Mouse (Mus musculus): ENCODE measurements around the gene Cdh4. TPM values are rescaled to one million over a fixed set of nuclear protein-coding genes. Genes with fewer than 3 reads are reported as not detected.

Cdh4 gene
- polyA plus RNA-seq, 1 experiment from 2014 or later: 3.7 TPM

GRCm38 (mm10) chr2:179663652-179664051 lies 221.4 kb downstream of the Cdh4 start:
- H3K9me3 ChIP-seq (replicated peaks; ENCODE audit: control insufficient read depth, low read length): no peaks in the 10 kb centered on the region
- DNase-seq (ENCODE audit: low spot score) (peak; percentile 31), ATAC-seq (replicated peaks; ENCODE audit: insufficient number of reproducible peaks, low FRiP score, low TSS enrichment, low read depth) (no peak)
- H3K27me3 ChIP-seq (ENCODE audit: control insufficient read depth, insufficient read depth, low read length): peaks cover 6% of the 10 kb centered on the region
- no peak overlapping the region for H3K9ac ChIP-seq (replicated peaks; ENCODE audit: low read length)
- 41% methylated on average over 9 of the region's 9 CpGs for WGBS
- H3K4me3 ChIP-seq (ENCODE audit: low read depth, low read length): no peak overlapping the region
- H3K4me2 ChIP-seq (ENCODE audit: low read depth, low read length): no peak overlapping the region
- H3K27ac ChIP-seq (replicated peaks; ENCODE audit: low read depth, low read length): no peak overlapping the region
- H3K36me3 ChIP-seq (replicated peaks; ENCODE audit: control insufficient read depth, insufficient read depth, low read depth, low read length): no peaks in the 10 kb centered on the region
- no peaks in the 10 kb centered on the region for H3K4me1 ChIP-seq (ENCODE audit: control insufficient read depth, insufficient read depth, low read length)

DNA sequence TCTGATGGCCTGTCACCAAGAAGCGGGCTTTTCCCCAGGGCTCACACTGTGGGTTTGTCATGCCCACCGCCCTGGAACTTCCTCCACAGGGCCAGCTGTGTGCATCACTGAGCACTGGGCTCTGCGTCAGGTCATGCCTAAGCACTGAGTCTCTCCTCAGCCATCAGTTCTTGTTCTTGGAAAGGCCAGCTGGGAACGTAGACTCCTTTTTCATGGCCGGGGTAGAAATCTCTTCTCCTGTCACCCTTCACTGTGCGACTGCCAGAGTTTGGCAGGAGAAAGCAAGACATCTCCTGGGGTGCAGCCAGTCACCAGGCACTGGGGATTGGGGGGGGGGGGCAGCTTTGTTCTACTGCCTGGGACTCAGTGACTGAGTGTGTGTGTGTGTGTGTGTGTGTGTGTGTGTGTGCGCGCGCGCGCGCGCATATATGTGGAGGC lies 222.0 kb downstream of the Cdh4 start:
- ATAC-seq (replicated peaks; ENCODE audit: insufficient number of reproducible peaks, low FRiP score, low TSS enrichment, low read depth): no peak
- no peak overlapping the region for H3K9ac ChIP-seq (replicated peaks; ENCODE audit: low read length)
- H3K9me3 ChIP-seq (replicated peaks; ENCODE audit: control insufficient read depth, low read length): no peaks in the 10 kb centered on the region
- DNase-seq (ENCODE audit: low spot score): no peak
- no peak overlapping the region for H3K4me2 ChIP-seq (ENCODE audit: low read depth, low read length)
- 88% methylated on average over 13 of the region's 13 CpGs for WGBS
- H3K4me1 ChIP-seq (ENCODE audit: control insufficient read depth, insufficient read depth, low read length): no peaks in the 10 kb centered on the region
- H3K36me3 ChIP-seq (replicated peaks; ENCODE audit: control insufficient read depth, insufficient read depth, low read depth, low read length): no peaks in the 10 kb centered on the region
- H3K4me3 ChIP-seq (ENCODE audit: low read depth, low read length): no peak overlapping the region
- H3K27ac ChIP-seq (replicated peaks; ENCODE audit: low read depth, low read length): no peak overlapping the region
- peaks cover 6% of the 10 kb centered on the region for H3K27me3 ChIP-seq (ENCODE audit: control insufficient read depth, insufficient read depth, low read length)

GRCm38 (mm10) chr2:179670689-179671088 lies 228.5 kb downstream of the Cdh4 start:
- Histone ChIP-seq H3K36me3 (replicated peaks; ENCODE audit: control insufficient read depth, insufficient read depth, low read depth, low read length) (no peaks in the 10 kb centered on the region), H3K9ac (replicated peaks; ENCODE audit: low read length) (no peak overlapping the region), H3K9me3 (replicated peaks; ENCODE audit: control insufficient read depth, low read length) (no peaks in the 10 kb centered on the region), H3K4me1 (ENCODE audit: control insufficient read depth, insufficient read depth, low read length) (no peaks in the 10 kb centered on the region), H3K4me3 (ENCODE audit: low read depth, low read length) (no peak overlapping the region), H3K27ac (replicated peaks; ENCODE audit: low read depth, low read length) (no peak overlapping the region), H3K4me2 (ENCODE audit: low read depth, low read length) (no peak overlapping the region), H3K27me3 (ENCODE audit: control insufficient read depth, insufficient read depth, low read length) (no peaks in the 10 kb centered on the region; the same call in 1 of the 2 replicates)
- ATAC-seq (replicated peaks; ENCODE audit: insufficient number of reproducible peaks, low FRiP score, low TSS enrichment, low read depth) (no peak), DNase-seq (ENCODE audit: low spot score) (no peak)
- whole genome bisulfite sequencing: 40% methylated on average over 10 of the region's 10 CpGs

- no peaks in the 10 kb centered on the region for H3K9me3 ChIP-seq (replicated peaks; ENCODE audit: control insufficient read depth, low read length)
- H3K4me2 ChIP-seq (ENCODE audit: low read depth, low read length): no peak overlapping the region
- H3K27me3 ChIP-seq (ENCODE audit: control insufficient read depth, insufficient read depth, low read length): no peaks in the 10 kb centered on the region
- DNase-seq (ENCODE audit: low spot score) (no peak), ATAC-seq (replicated peaks; ENCODE audit: insufficient number of reproducible peaks, low FRiP score, low TSS enrichment, low read depth) (no peak)
- H3K4me3 ChIP-seq (ENCODE audit: low read depth, low read length): no peak overlapping the region
- no peak overlapping the region for H3K27ac ChIP-seq (replicated peaks; ENCODE audit: low read depth, low read length)
- no peaks in the 10 kb centered on the region for H3K36me3 ChIP-seq (replicated peaks; ENCODE audit: control insufficient read depth, insufficient read depth, low read depth, low read length)
- WGBS: 78% methylated on average over 5 of the region's 5 CpGs
- no peak overlapping the region for H3K9ac ChIP-seq (replicated peaks; ENCODE audit: low read length)
- no peaks in the 10 kb centered on the region for H3K4me1 ChIP-seq (ENCODE audit: control insufficient read depth, insufficient read depth, low read length)
These were observed 237.6 kb downstream of the Cdh4 start for GRCm38 (mm10) chr2:179679866-179680265.

GRCm38 (mm10) chr2:179681386-179681785 lies 239.2 kb downstream of the Cdh4 start:
- Histone ChIP-seq H3K36me3 (replicated peaks; ENCODE audit: control insufficient read depth, insufficient read depth, low read depth, low read length) (no peaks in the 10 kb centered on the region), H3K9me3 (replicated peaks; ENCODE audit: control insufficient read depth, low read length) (no peaks in the 10 kb centered on the region), H3K4me1 (ENCODE audit: control insufficient read depth, insufficient read depth, low read length) (no peaks in the 10 kb centered on the region), H3K4me3 (ENCODE audit: low read depth, low read length) (no peak overlapping the region), H3K27ac (replicated peaks; ENCODE audit: low read depth, low read length) (no peak overlapping the region), H3K4me2 (ENCODE audit: low read depth, low read length) (no peak overlapping the region), H3K27me3 (ENCODE audit: control insufficient read depth, insufficient read depth, low read length) (no peaks in the 10 kb centered on the region), H3K9ac (replicated peaks; ENCODE audit: low read length) (no peak overlapping the region)
- WGBS: 82% methylated on average over 1 of the region's 1 CpGs
- DNase-seq (ENCODE audit: low spot score): peak; percentile 43
- ATAC-seq (replicated peaks; ENCODE audit: insufficient number of reproducible peaks, low FRiP score, low TSS enrichment, low read depth): 0 out of 2 replicates have a peak, but pooled peaks have one; percentile 46

DNA sequence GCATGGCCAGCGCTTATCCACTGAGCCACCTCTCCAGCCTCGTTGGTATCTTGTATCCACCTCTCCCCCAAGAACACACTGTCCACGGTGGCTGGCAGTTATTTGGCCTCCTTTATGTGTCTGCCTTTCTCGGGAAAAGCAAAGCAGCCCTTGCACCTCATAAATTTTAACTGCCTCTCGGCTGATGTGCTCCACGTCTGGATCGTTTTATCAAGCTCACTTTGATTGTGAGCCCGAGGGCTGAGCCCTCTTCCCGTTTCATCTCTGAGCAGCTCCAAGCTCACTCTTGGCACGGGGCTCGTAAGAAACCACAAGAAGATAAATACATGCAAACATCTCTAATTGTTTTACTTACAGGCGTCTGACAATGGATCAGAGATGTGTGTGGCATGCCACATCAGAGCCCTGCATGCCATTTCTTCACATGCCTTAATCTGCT lies 245.0 kb downstream of the Cdh4 start:
- Histone ChIP-seq H3K4me1 (ENCODE audit: control insufficient read depth, insufficient read depth, low read length) (no peaks in the 10 kb centered on the region), H3K4me2 (ENCODE audit: low read depth, low read length) (no peak overlapping the region), H3K27ac (replicated peaks; ENCODE audit: low read depth, low read length) (no peak overlapping the region), H3K9ac (replicated peaks; ENCODE audit: low read length) (no peak overlapping the region), H3K36me3 (replicated peaks; ENCODE audit: control insufficient read depth, insufficient read depth, low read depth, low read length) (no peaks in the 10 kb centered on the region), H3K27me3 (ENCODE audit: control insufficient read depth, insufficient read depth, low read length) (no peaks in the 10 kb centered on the region), H3K4me3 (ENCODE audit: low read depth, low read length) (no peak overlapping the region), H3K9me3 (replicated peaks; ENCODE audit: control insufficient read depth, low read length) (no peaks in the 10 kb centered on the region)
- ATAC-seq (replicated peaks; ENCODE audit: insufficient number of reproducible peaks, low FRiP score, low TSS enrichment, low read depth): no peak
- DNase-seq (ENCODE audit: low spot score): no peak
- WGBS: 59% methylated on average over 12 of the region's 12 CpGs

- Histone ChIP-seq H3K4me1 (ENCODE audit: control insufficient read depth, insufficient read depth, low read length) (no peaks in the 10 kb centered on the region), H3K27ac (replicated peaks; ENCODE audit: low read depth, low read length) (no peak overlapping the region), H3K36me3 (replicated peaks; ENCODE audit: control insufficient read depth, insufficient read depth, low read depth, low read length) (no peaks in the 10 kb centered on the region), H3K4me2 (ENCODE audit: low read depth, low read length) (no peak overlapping the region), H3K9ac (replicated peaks; ENCODE audit: low read length) (no peak overlapping the region), H3K4me3 (ENCODE audit: low read depth, low read length) (no peak overlapping the region), H3K27me3 (ENCODE audit: control insufficient read depth, insufficient read depth, low read length) (no peaks in the 10 kb centered on the region), H3K9me3 (replicated peaks; ENCODE audit: control insufficient read depth, low read length) (no peaks in the 10 kb centered on the region)
- DNase-seq (ENCODE audit: low spot score): no peak
- 85% methylated on average over 5 of the region's 5 CpGs for WGBS
- no peak for ATAC-seq (replicated peaks; ENCODE audit: insufficient number of reproducible peaks, low FRiP score, low TSS enrichment, low read depth)
These were observed 246.7 kb downstream of the Cdh4 start for GRCm38 (mm10) chr2:179688976-179689375.

GRCm38 (mm10) chr2:179689761-179690160 lies 247.5 kb downstream of the Cdh4 start:
- H3K4me1 ChIP-seq (ENCODE audit: control insufficient read depth, insufficient read depth, low read length): no peaks in the 10 kb centered on the region
- DNase-seq (ENCODE audit: low spot score): no peak
- no peaks in the 10 kb centered on the region for H3K9me3 ChIP-seq (replicated peaks; ENCODE audit: control insufficient read depth, low read length)
- 60% methylated on average over 3 of the region's 3 CpGs for WGBS
- no peaks in the 10 kb centered on the region for H3K27me3 ChIP-seq (ENCODE audit: control insufficient read depth, insufficient read depth, low read length)
- H3K4me3 ChIP-seq (ENCODE audit: low read depth, low read length): no peak overlapping the region
- no peak for ATAC-seq (replicated peaks; ENCODE audit: insufficient number of reproducible peaks, low FRiP score, low TSS enrichment, low read depth)
- H3K4me2 ChIP-seq (ENCODE audit: low read depth, low read length): no peak overlapping the region
- no peak overlapping the region for H3K9ac ChIP-seq (replicated peaks; ENCODE audit: low read length)
- no peak overlapping the region for H3K27ac ChIP-seq (replicated peaks; ENCODE audit: low read depth, low read length)
- no peaks in the 10 kb centered on the region for H3K36me3 ChIP-seq (replicated peaks; ENCODE audit: control insufficient read depth, insufficient read depth, low read depth, low read length)

Data from embryonic facial prominence, embryonic 11.5 days (tissue).